Mouse (Mus musculus) liver, embryonic 12.5 days (tissue): ENCODE results near the gene Adcy1. TPM values are rescaled to one million over a fixed set of nuclear protein-coding genes. Genes with fewer than 3 reads are reported as not detected.

Source experiments
- ATAC-seq: fragments of 200-750 bp; cut with Nextera tagmentation; 2 replicates; pipeline ENCODE4 v1.8.0; 2017; ENCODE audit warnings: moderate number of reproducible peaks, mild to moderate bottlenecking, moderate library complexity
- H3K27ac ChIP-seq: fragments of 300-500 bp; sonication (generic); 2 replicates; pipeline ENCODE4 v1.5.1; 2016; ENCODE audit warnings: mild to moderate bottlenecking
- H3K27me3 ChIP-seq: fragments of 300-500 bp; sonication (generic); replicated peaks from 2 replicates; pipeline ENCODE4 v1.6.1; 2016; ENCODE audit warnings: mild to moderate bottlenecking, moderate library complexity
- H3K36me3 ChIP-seq: fragments of 300-500 bp; sonication (generic); 2 replicates; pipeline ENCODE4 v1.6.1; 2016; ENCODE audit warnings: mild to moderate bottlenecking, moderate library complexity
- H3K4me1 ChIP-seq: fragments of 300-500 bp; sonication (generic); 2 replicates; pipeline ENCODE4 v1.6.1; 2016
- H3K4me2 ChIP-seq: fragments of 300-500 bp; sonication (generic); 2 replicates; pipeline ENCODE4 v1.6.1; 2016; ENCODE audit warnings: mild to moderate bottlenecking, moderate library complexity
- H3K4me3 ChIP-seq: fragments of 300-500 bp; sonication (generic); 2 replicates; pipeline ENCODE4 v1.5.1; 2016; ENCODE audit warnings: mild to moderate bottlenecking, moderate library complexity
- H3K9ac ChIP-seq: fragments of 300-500 bp; sonication (generic); 2 replicates; pipeline ENCODE4 v1.6.1; 2016; ENCODE audit warnings: mild to moderate bottlenecking, moderate library complexity
- H3K9me3 ChIP-seq: fragments of 300-500 bp; sonication (generic); replicated peaks from 2 replicates; pipeline ENCODE4 v1.6.1; 2016; ENCODE audit warnings: mild to moderate bottlenecking, moderate library complexity
- WGBS: fragments of 180-500 bp; shearing (Covaris S2); methylation state at CpG from one replicate; pipeline ENCODE4 v1.1.7; 2016; ENCODE audit not compliant: insufficient replicate concordance; 5-methylcytosine and 5-hydroxymethylcytosine counted together
- polyA plus RNA-seq: library from polyadenylated mRNA; unstranded; fragments of >200 nt; fragmentation: Nextera tagmentation; extraction: Ambion mirVana; gene quantifications from 2 replicates; pipeline ENCODE4 v1.2.1, GENCODE M21; 2016

The Adcy1 gene
- polyA plus RNA-seq, 1 experiment from 2014 or later = 0.30 TPM

GRCm38 (mm10) chr11:7195312-7195685, 132.0 kb downstream of the Adcy1 start:
- Histone ChIP-seq H3K9ac (no peak overlapping the region), H3K4me2 (no peak overlapping the region), H3K27ac (no peak overlapping the region), H3K4me1 (no peaks in the 10 kb centered on the region), H3K27me3 (no peaks in the 10 kb centered on the region), H3K9me3 (no peaks in the 10 kb centered on the region; the same call in 1 of the 2 replicates), H3K4me3 (no peak overlapping the region), H3K36me3 (no peaks in the 10 kb centered on the region)
- 68% methylated on average over 4 of the region's 4 CpGs for WGBS
- no peak for ATAC-seq

- H3K36me3 ChIP-seq = no peaks in the 10 kb centered on the region
- H3K27me3 ChIP-seq = no peaks in the 10 kb centered on the region
- no peaks in the 10 kb centered on the region for H3K4me1 ChIP-seq
- ATAC-seq = peak; percentile 73
- H3K4me2 ChIP-seq = peak within 1 kb of the TSS; percentile 40
- H3K4me3 ChIP-seq = peak within 1 kb of the TSS; percentile 40
- 55% methylated on average over 12 of the region's 12 CpGs for WGBS
- H3K9me3 ChIP-seq = no peaks in the 10 kb centered on the region; the same call in 1 of the 2 replicates
- peak within 1 kb of the TSS; percentile 71 for H3K27ac ChIP-seq
- peak within 1 kb of the TSS; percentile 56; the same call in 1 of the 2 replicates for H3K9ac ChIP-seq
These were observed 134.2 kb downstream of the Adcy1 start, which contains the start of gene Igfbp1 for GRCm38 (mm10) chr11:7197491-7197941. Igfbp1 (plus strand) TSS chr11:7197782.

GRCm38 (mm10) chr11:7198006-7198405, 134.7 kb downstream of the Adcy1 start:
- ATAC-seq = peak; percentile 4; the same call in 1 of the 2 replicates
- no peaks in the 10 kb centered on the region for H3K4me1 ChIP-seq
- no peaks in the 10 kb centered on the region for H3K36me3 ChIP-seq
- whole genome bisulfite sequencing = 81% methylated on average over 19 of the region's 19 CpGs
- H3K4me3 ChIP-seq = peak overlapping the region; percentile 40
- peak overlapping the region; percentile 71 for H3K27ac ChIP-seq
- H3K9me3 ChIP-seq = no peaks in the 10 kb centered on the region; the same call in 1 of the 2 replicates
- no peaks in the 10 kb centered on the region for H3K27me3 ChIP-seq
- H3K9ac ChIP-seq = peak overlapping the region; percentile 56; the same call in 1 of the 2 replicates
- H3K4me2 ChIP-seq = peak overlapping the region; percentile 40

- no peak for ATAC-seq
- Histone ChIP-seq H3K4me3 (peak overlapping the region; percentile 40), H3K4me2 (peak overlapping the region; percentile 40), H3K27ac (no peak overlapping the region; the same call in 1 of the 2 replicates), H3K9ac (0 out of 2 replicates have a peak overlapping the region, but pooled peaks have one; percentile 56), H3K4me1 (no peaks in the 10 kb centered on the region), H3K27me3 (no peaks in the 10 kb centered on the region), H3K9me3 (no peaks in the 10 kb centered on the region; the same call in 1 of the 2 replicates), H3K36me3 (no peaks in the 10 kb centered on the region)
- 54% methylated on average over 10 of the region's 10 CpGs for WGBS
These were observed 135.4 kb downstream of the Adcy1 start for GRCm38 (mm10) chr11:7198481-7199256.

GRCm38 (mm10) chr11:7199736-7200392, 136.6 kb downstream of the Adcy1 start:
- no peak overlapping the region for H3K27ac ChIP-seq
- no peaks in the 10 kb centered on the region for H3K4me1 ChIP-seq
- peak overlapping the region; percentile 40; the same call in 1 of the 2 replicates for H3K4me2 ChIP-seq
- no peaks in the 10 kb centered on the region for H3K36me3 ChIP-seq
- H3K27me3 ChIP-seq = no peaks in the 10 kb centered on the region
- 49% methylated on average over 14 of the region's 14 CpGs for WGBS
- H3K4me3 ChIP-seq = 0 out of 2 replicates have a peak overlapping the region, but pooled peaks have one; percentile 40
- H3K9ac ChIP-seq = no peak overlapping the region
- ATAC-seq = no peak
- no peaks in the 10 kb centered on the region; the same call in 1 of the 2 replicates for H3K9me3 ChIP-seq

- H3K4me2 ChIP-seq = no peak overlapping the region
- H3K4me3 ChIP-seq = no peak overlapping the region
- no peak overlapping the region for H3K9ac ChIP-seq
- no peaks in the 10 kb centered on the region for H3K9me3 ChIP-seq
- 66% methylated on average over 9 of the region's 9 CpGs for WGBS
- no peaks in the 10 kb centered on the region for H3K36me3 ChIP-seq
- H3K27me3 ChIP-seq = no peaks in the 10 kb centered on the region
- H3K4me1 ChIP-seq = no peaks in the 10 kb centered on the region
- H3K27ac ChIP-seq = no peak overlapping the region
- no peak for ATAC-seq
These were observed 137.1 kb downstream of the Adcy1 start for GRCm38 (mm10) chr11:7200393-7200783.

GRCm38 (mm10) chr11:7202206-7202605, 138.9 kb downstream of the Adcy1 start:
- no peak overlapping the region for H3K27ac ChIP-seq
- H3K4me1 ChIP-seq = no peaks in the 10 kb centered on the region
- H3K4me3 ChIP-seq = no peak overlapping the region
- no peaks in the 10 kb centered on the region for H3K9me3 ChIP-seq
- ATAC-seq = no peak
- H3K9ac ChIP-seq = no peak overlapping the region
- no peaks in the 10 kb centered on the region for H3K27me3 ChIP-seq
- H3K36me3 ChIP-seq = no peaks in the 10 kb centered on the region
- WGBS = 57% methylated on average over 7 of the region's 7 CpGs
- no peak overlapping the region for H3K4me2 ChIP-seq

GRCm38 (mm10) chr11:7203846-7204245, 140.6 kb downstream of the Adcy1 start:
- no peak for ATAC-seq
- Histone ChIP-seq H3K4me3 (no peak overlapping the region), H3K9ac (no peak overlapping the region), H3K4me2 (no peak overlapping the region), H3K9me3 (no peaks in the 10 kb centered on the region), H3K4me1 (no peaks in the 10 kb centered on the region), H3K27ac (no peak overlapping the region), H3K27me3 (no peaks in the 10 kb centered on the region), H3K36me3 (no peaks in the 10 kb centered on the region)
- WGBS = 71% methylated on average over 9 of the region's 9 CpGs

- no peaks in the 10 kb centered on the region for H3K36me3 ChIP-seq
- H3K27ac ChIP-seq = no peak overlapping the region
- 0 out of 2 replicates have a peak, but pooled peaks cover 6% of the 10 kb centered on the region for H3K4me1 ChIP-seq
- H3K4me3 ChIP-seq = no peak overlapping the region
- H3K9ac ChIP-seq = no peak overlapping the region
- 20% methylated on average over 6 of the region's 6 CpGs for WGBS
- H3K27me3 ChIP-seq = peaks cover 46% of the 10 kb centered on the region
- 0 out of 2 replicates have a peak, but pooled peaks have one; percentile 5 for ATAC-seq
- no peak overlapping the region for H3K4me2 ChIP-seq
- H3K9me3 ChIP-seq = no peaks in the 10 kb centered on the region
These were observed 147.1 kb downstream of the Adcy1 start for GRCm38 (mm10) chr11:7210343-7210742.

GRCm38 (mm10) chr11:7211211-7211610, 147.9 kb downstream of the Adcy1 start:
- ATAC-seq = no peak
- H3K4me2 ChIP-seq = no peak overlapping the region
- H3K4me1 ChIP-seq = 0 out of 2 replicates have a peak, but pooled peaks cover 6% of the 10 kb centered on the region
- no peak overlapping the region for H3K4me3 ChIP-seq
- H3K9me3 ChIP-seq = no peaks in the 10 kb centered on the region
- H3K36me3 ChIP-seq = no peaks in the 10 kb centered on the region
- no peak overlapping the region for H3K9ac ChIP-seq
- peaks cover 50% of the 10 kb centered on the region for H3K27me3 ChIP-seq
- H3K27ac ChIP-seq = no peak overlapping the region
- 26% methylated on average over 9 of the region's 9 CpGs for WGBS

- H3K4me1 ChIP-seq = 0 out of 2 replicates have a peak, but pooled peaks cover 6% of the 10 kb centered on the region
- H3K36me3 ChIP-seq = no peaks in the 10 kb centered on the region
- no peak for ATAC-seq
- no peak overlapping the region for H3K27ac ChIP-seq
- H3K4me3 ChIP-seq = peak overlapping the region; percentile 52
- H3K9me3 ChIP-seq = no peaks in the 10 kb centered on the region
- WGBS = 21% methylated on average over 17 of the region's 17 CpGs
- no peak overlapping the region for H3K9ac ChIP-seq
- peaks cover 57% of the 10 kb centered on the region for H3K27me3 ChIP-seq
- H3K4me2 ChIP-seq = peak overlapping the region; percentile 68
These were observed 149.0 kb downstream of the Adcy1 start for GRCm38 (mm10) chr11:7212126-7212798.
